Comparison of ENCODE assay signal across 8 mouse cellular contexts in genomic region chr10:8715679-8716284, GRCm38 (mm10).
DNase-seq lines count a peak whose midpoint lies in the region; ATAC-seq and TF ChIP-seq lines count a peak whose summit lies in the region.

No protein-coding gene starts in this region.

- H3K4me2 ChIP-seq in embryonic facial prominence, embryonic 11.5 days (ENCODE audit: low read depth, low read length): no peak overlapping the region
- no peak overlapping the region for H3K4me2 ChIP-seq in limb, embryonic 12.5 days
- no peak overlapping the region for H3K4me2 ChIP-seq in midbrain, postnatal 0 days (ENCODE audit: low read depth, low read length, poor library complexity, severe bottlenecking)

- TF ChIP-seq CTCF in midbrain, postnatal 0 days (IDR thresholded peaks at IDR 0.05): peak; percentile 93
- TF ChIP-seq CTCF in spleen, adult 2 months (IDR thresholded peaks at IDR 0.05; ENCODE audit: extremely low read depth, insufficient read depth, insufficient read length, insufficient replicate concordance): peak; percentile 89

- no peaks in the 10 kb centered on the region for H3K4me1 ChIP-seq in embryonic facial prominence, embryonic 11.5 days (ENCODE audit: control insufficient read depth, insufficient read depth, low read length)
- H3K4me1 ChIP-seq in heart, embryonic 10.5 days: no peaks in the 10 kb centered on the region
- no peaks in the 10 kb centered on the region for H3K4me1 ChIP-seq in limb, embryonic 12.5 days (replicated peaks)
- no peaks in the 10 kb centered on the region for H3K4me1 ChIP-seq in midbrain, postnatal 0 days (ENCODE audit: insufficient read depth, low read length)
- no peaks in the 10 kb centered on the region for H3K4me1 ChIP-seq in spleen, adult 2 months (ENCODE audit: control insufficient read depth, insufficient read depth, insufficient read length)

- H3K9me3 ChIP-seq in embryonic facial prominence, embryonic 11.5 days (replicated peaks; ENCODE audit: control insufficient read depth, low read length): no peaks in the 10 kb centered on the region
- H3K9me3 ChIP-seq in heart, embryonic 10.5 days: no peaks in the 10 kb centered on the region
- no peaks in the 10 kb centered on the region for H3K9me3 ChIP-seq in limb, embryonic 12.5 days
- H3K9me3 ChIP-seq in midbrain, postnatal 0 days (ENCODE audit: low read length): no peaks in the 10 kb centered on the region

- H3K9ac ChIP-seq in embryonic facial prominence, embryonic 11.5 days (replicated peaks; ENCODE audit: low read length): no peak overlapping the region
- H3K9ac ChIP-seq in limb, embryonic 12.5 days (replicated peaks): no peak overlapping the region
- no peak overlapping the region for H3K9ac ChIP-seq in midbrain, postnatal 0 days (replicated peaks; ENCODE audit: low read length, poor library complexity, severe bottlenecking)

- H3K36me3 ChIP-seq in embryonic facial prominence, embryonic 11.5 days (replicated peaks; ENCODE audit: control insufficient read depth, insufficient read depth, low read depth, low read length): no peaks in the 10 kb centered on the region
- no peaks in the 10 kb centered on the region for H3K36me3 ChIP-seq in heart, embryonic 10.5 days
- no peaks in the 10 kb centered on the region for H3K36me3 ChIP-seq in limb, embryonic 12.5 days
- no peaks in the 10 kb centered on the region for H3K36me3 ChIP-seq in midbrain, postnatal 0 days (ENCODE audit: insufficient read depth, low read length)
- H3K36me3 ChIP-seq in spleen, adult 2 months (ENCODE audit: control insufficient read depth, insufficient read depth, low read length): no peaks in the 10 kb centered on the region

- WGBS in embryonic facial prominence, embryonic 11.5 days: 18% methylated on average over 12 of the region's 12 CpGs
- WGBS in heart, embryonic 10.5 days: 16% methylated on average over 12 of the region's 12 CpGs
- 20% methylated on average over 12 of the region's 12 CpGs for WGBS in limb, embryonic 12.5 days
- 17% methylated on average over 12 of the region's 12 CpGs for WGBS in midbrain, postnatal 0 days
- 22% methylated on average over 12 of the region's 12 CpGs for WGBS in spleen, adult 2 months

- no peak overlapping the region for H3K4me3 ChIP-seq in embryonic facial prominence, embryonic 11.5 days (ENCODE audit: low read depth, low read length)
- no peak overlapping the region for H3K4me3 ChIP-seq in heart, embryonic 10.5 days
- H3K4me3 ChIP-seq in limb, embryonic 12.5 days (replicated peaks): no peak overlapping the region
- H3K4me3 ChIP-seq in midbrain, postnatal 0 days (ENCODE audit: low read depth, low read length): no peak overlapping the region
- no peak overlapping the region for H3K4me3 ChIP-seq in spleen, adult 2 months (ENCODE audit: extremely low read depth, insufficient read depth, insufficient read length)

- ATAC-seq in embryonic facial prominence, embryonic 11.5 days (replicated peaks; ENCODE audit: insufficient number of reproducible peaks, low FRiP score, low TSS enrichment, low read depth): no peak
- ATAC-seq in limb, embryonic 12.5 days (ENCODE audit: insufficient number of reproducible peaks, insufficient read depth, low FRiP score, low TSS enrichment, low read depth): peak; percentile 71; the same call in 1 of the 2 replicates
- ATAC-seq in midbrain, postnatal 0 days (ENCODE audit: low FRiP score): 0 out of 2 replicates have a peak, but pooled peaks have one; percentile 63

- no peak overlapping the region for H3K27ac ChIP-seq in embryonic facial prominence, embryonic 11.5 days (replicated peaks; ENCODE audit: low read depth, low read length)
- H3K27ac ChIP-seq in heart, embryonic 10.5 days: no peak overlapping the region
- H3K27ac ChIP-seq in limb, embryonic 12.5 days: no peak overlapping the region
- H3K27ac ChIP-seq in midbrain, postnatal 0 days (ENCODE audit: low read depth, low read length): no peak overlapping the region
- H3K27ac ChIP-seq in spleen, adult 2 months (ENCODE audit: insufficient read depth, low read length): no peak overlapping the region

- no peak for TF ChIP-seq POLR2A in spleen, adult 2 months (IDR thresholded peaks at IDR 0.05; ENCODE audit: low read depth, low read length)

- peak; percentile 84 for DNase-seq in 3T3-L1 (ENCODE audit: low read depth, low spot score)
- DNase-seq in adrenal gland, postnatal 36 days: peak; percentile 85 to 89
- peak; percentile 85 for DNase-seq in embryonic facial prominence, embryonic 11.5 days (ENCODE audit: low spot score)
- peak; percentile 86 for DNase-seq in heart, embryonic 10.5 days (ENCODE audit: low spot score)
- DNase-seq in kidney, adult 9 months: peak; percentile 79
- DNase-seq in midbrain, postnatal 0 days (ENCODE audit: low spot score): peak; percentile 75
- DNase-seq in spleen, adult 2 months (ENCODE audit: low read depth in 1 of 2, low spot score in 2 of 2): peak in 1 of 2 experiments; percentile 54

- H3K27me3 ChIP-seq in embryonic facial prominence, embryonic 11.5 days (ENCODE audit: control insufficient read depth, insufficient read depth, low read length): no peaks in the 10 kb centered on the region
- no peaks in the 10 kb centered on the region for H3K27me3 ChIP-seq in heart, embryonic 10.5 days (ENCODE audit: insufficient read depth, poor library complexity, severe bottlenecking)
- H3K27me3 ChIP-seq in limb, embryonic 12.5 days: no peaks in the 10 kb centered on the region
- no peaks in the 10 kb centered on the region for H3K27me3 ChIP-seq in midbrain, postnatal 0 days (ENCODE audit: insufficient read depth, low read length)
- no peaks in the 10 kb centered on the region for H3K27me3 ChIP-seq in spleen, adult 2 months (ENCODE audit: control insufficient read depth, insufficient read depth, low read length)
